Mouse (Mus musculus) limb, embryonic 15.5 days (tissue): ENCODE measurements around the gene Kmt5a. TPM values are rescaled to one million over a fixed set of nuclear protein-coding genes. Genes with fewer than 3 reads are reported as not detected.

Experiments
- ATAC-seq: fragments of 200-750 bp; cut with Nextera tagmentation; 2 replicates; pipeline ENCODE4 v1.8.0; 2017; ENCODE audit warnings: low read depth, moderate TSS enrichment; ENCODE audit not compliant: insufficient number of reproducible peaks, low FRiP score, low TSS enrichment
- H3K27ac ChIP-seq: fragments of 300-500 bp; sonication (generic); 2 replicates; pipeline ENCODE4 v1.5.1; 2015; ENCODE audit warnings: moderate library complexity, mild to moderate bottlenecking, inconsistent platforms
- H3K27me3 ChIP-seq: fragments of 300-500 bp; sonication (generic); 2 replicates; pipeline ENCODE4 v1.6.1; 2015; ENCODE audit warnings: inconsistent platforms
- H3K36me3 ChIP-seq: fragments of 300-500 bp; sonication (generic); 2 replicates; pipeline ENCODE4 v1.6.1; 2015; ENCODE audit warnings: inconsistent platforms
- H3K4me1 ChIP-seq: fragments of 300-500 bp; sonication (generic); 2 replicates; pipeline ENCODE4 v1.6.1; 2015; ENCODE audit warnings: inconsistent platforms
- H3K4me2 ChIP-seq: fragments of 300-500 bp; sonication (generic); 2 replicates; pipeline ENCODE4 v1.6.1; 2015; ENCODE audit warnings: mild to moderate bottlenecking, inconsistent platforms
- H3K4me3 ChIP-seq: fragments of 300-500 bp; sonication (generic); 2 replicates; pipeline ENCODE4 v1.5.1; 2015; ENCODE audit warnings: mild to moderate bottlenecking, inconsistent platforms
- H3K9ac ChIP-seq: fragments of 300-500 bp; sonication (generic); 2 replicates; pipeline ENCODE4 v1.6.1; 2015; ENCODE audit warnings: inconsistent platforms
- H3K9me3 ChIP-seq: fragments of 300-500 bp; sonication (generic); 2 replicates; pipeline ENCODE4 v1.6.1; 2016; ENCODE audit warnings: inconsistent platforms
- WGBS: fragments of 180-500 bp; shearing (Covaris S2); methylation state at CpG from one replicate; pipeline ENCODE4 v1.1.7; 2015; 5-methylcytosine and 5-hydroxymethylcytosine counted together
- microRNA-seq: library from miRNA; unstranded; fragments of <30 nt; microRNA quantifications from one replicate; pipeline ENCODE4, GENCODE M21; 2016
- polyA plus RNA-seq: library from polyadenylated mRNA; unstranded; fragments of >200 nt; fragmentation: Nextera tagmentation; extraction: Ambion mirVana; gene quantifications from 2 replicates; pipeline ENCODE4 v1.2.1, GENCODE M21; 2015

Kmt5a gene
- polyA plus RNA-seq, 1 experiment from 2014 or later, result 56.3 TPM

- H3K9me3 ChIP-seq, result no peaks in the 10 kb centered on the region
- H3K4me1 ChIP-seq, result peaks cover 9% of the 10 kb centered on the region; the same call in 1 of the 2 replicates
- H3K27ac ChIP-seq, result no peak overlapping the region
- peaks cover 58% of the 10 kb centered on the region for H3K36me3 ChIP-seq
- 94% methylated on average over 6 of the region's 6 CpGs for whole genome bisulfite sequencing
- H3K4me2 ChIP-seq, result no peak overlapping the region
- H3K9ac ChIP-seq, result no peak overlapping the region
- no peaks in the 10 kb centered on the region for H3K27me3 ChIP-seq
- no peak for ATAC-seq
- H3K4me3 ChIP-seq, result no peak overlapping the region
Measured at GRCm38 (mm10) chr5:124509200-124509599, 69.5 kb downstream of the Kmt5a start.

DNA sequence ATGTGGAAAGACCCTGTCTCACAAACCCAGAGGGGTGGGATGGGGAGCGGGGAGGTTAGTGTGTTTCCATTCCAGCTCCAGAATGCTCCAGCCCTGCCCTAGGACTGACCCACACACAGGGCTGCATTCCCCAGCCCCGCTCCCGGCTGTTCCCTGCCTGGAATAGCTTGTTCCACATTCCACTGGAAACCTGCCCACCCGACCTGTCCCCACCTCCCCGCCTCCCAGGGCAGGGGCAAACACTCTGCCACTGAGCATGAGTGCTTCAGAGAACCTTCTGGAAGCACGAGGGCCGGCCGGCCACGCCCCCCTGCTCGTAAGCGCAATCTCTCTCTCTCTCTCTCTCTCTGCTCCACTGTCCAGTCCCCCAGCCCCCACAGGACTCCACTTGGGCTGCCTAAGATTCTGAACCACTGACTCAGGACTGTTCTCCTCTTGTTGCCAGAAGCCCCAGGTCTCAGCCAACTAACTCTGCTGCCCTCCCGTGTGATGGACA lies 70.1 kb downstream of the Kmt5a start:
- Histone ChIP-seq H3K4me2 (no peak overlapping the region), H3K4me3 (no peak overlapping the region), H3K27me3 (no peaks in the 10 kb centered on the region), H3K36me3 (peaks cover 60% of the 10 kb centered on the region), H3K4me1 (peaks cover 9% of the 10 kb centered on the region; the same call in 1 of the 2 replicates), H3K9me3 (no peaks in the 10 kb centered on the region), H3K27ac (no peak overlapping the region; the same call in 1 of the 2 replicates), H3K9ac (no peak overlapping the region)
- WGBS, result 65% methylated on average over 12 of the region's 12 CpGs
- peak; percentile 57 for ATAC-seq

GRCm38 (mm10) chr5:124510536-124511050 lies 70.9 kb downstream of the Kmt5a start:
- WGBS, result 85% methylated on average over 10 of the region's 10 CpGs
- Histone ChIP-seq H3K4me2 (no peak overlapping the region), H3K9ac (no peak overlapping the region), H3K27me3 (no peaks in the 10 kb centered on the region), H3K9me3 (no peaks in the 10 kb centered on the region), H3K36me3 (peaks cover 60% of the 10 kb centered on the region), H3K4me3 (no peak overlapping the region), H3K27ac (peak overlapping the region; percentile 22; the same call in 1 of the 2 replicates), H3K4me1 (peaks cover 9% of the 10 kb centered on the region; the same call in 1 of the 2 replicates)
- no peak for ATAC-seq

Small RNA genes lying within 50 kb of the gene (microRNA-seq; reads per million reads assigned to microRNA genes)
- gene Gm27486, result not detected

Other genes with a start within 250 kb of the Kmt5a start
- gene Pitpnm2, start 190.2 kb upstream of the Kmt5a start, polyA plus RNA-seq, result 4.8 and 5.2 TPM in 2 replicates
- 6.7 and 8.2 TPM in 2 replicates for gene Mphosph9, start 112.0 kb upstream of the Kmt5a start, polyA plus RNA-seq
- gene 2810006K23Rik, start 111.8 kb upstream of the Kmt5a start, polyA plus RNA-seq, result 15.2 and 15.9 TPM in 2 replicates
- gene Cdk2ap1, start 76.8 kb upstream of the Kmt5a start, polyA plus RNA-seq, result 37.7 and 49.2 TPM in 2 replicates
- 70.7 and 71.9 TPM in 2 replicates for gene Sbno1, start 13.9 kb upstream of the Kmt5a start, polyA plus RNA-seq
- gene Rilpl2, start 38.4 kb downstream of the Kmt5a start, polyA plus RNA-seq, result 33.6 and 36.1 TPM in 2 replicates
- gene Snrnp35, start 43.2 kb downstream of the Kmt5a start, polyA plus RNA-seq, result 23.6 and 25.1 TPM in 2 replicates
- 23.7 and 25.2 TPM in 2 replicates for gene Rilpl1, start 91.5 kb downstream of the Kmt5a start, polyA plus RNA-seq
- 659 and 666 TPM in 2 replicates for gene Tmed2, start 100.8 kb downstream of the Kmt5a start, polyA plus RNA-seq
- gene Ddx55, start 112.9 kb downstream of the Kmt5a start, polyA plus RNA-seq, result 14.1 and 15.7 TPM in 2 replicates
- 68.1 and 71.3 TPM in 2 replicates for gene Eif2b1, start 139.2 kb downstream of the Kmt5a start, polyA plus RNA-seq
- gene Gtf2h3, start 139.2 kb downstream of the Kmt5a start, polyA plus RNA-seq, result 57.0 and 57.1 TPM in 2 replicates
- 48.4 TPM in 2 replicates for gene Atp6v0a2, start 188.6 kb downstream of the Kmt5a start, polyA plus RNA-seq